Mouse (Mus musculus): ENCODE data around the gene Flnb. TPM values are rescaled to one million over a fixed set of nuclear protein-coding genes. Genes with fewer than 3 reads are reported as not detected.

The Flnb gene
- total RNA-seq, 2 experiments from 2014 or later, result 21.8 to 22.6 TPM

DNA sequence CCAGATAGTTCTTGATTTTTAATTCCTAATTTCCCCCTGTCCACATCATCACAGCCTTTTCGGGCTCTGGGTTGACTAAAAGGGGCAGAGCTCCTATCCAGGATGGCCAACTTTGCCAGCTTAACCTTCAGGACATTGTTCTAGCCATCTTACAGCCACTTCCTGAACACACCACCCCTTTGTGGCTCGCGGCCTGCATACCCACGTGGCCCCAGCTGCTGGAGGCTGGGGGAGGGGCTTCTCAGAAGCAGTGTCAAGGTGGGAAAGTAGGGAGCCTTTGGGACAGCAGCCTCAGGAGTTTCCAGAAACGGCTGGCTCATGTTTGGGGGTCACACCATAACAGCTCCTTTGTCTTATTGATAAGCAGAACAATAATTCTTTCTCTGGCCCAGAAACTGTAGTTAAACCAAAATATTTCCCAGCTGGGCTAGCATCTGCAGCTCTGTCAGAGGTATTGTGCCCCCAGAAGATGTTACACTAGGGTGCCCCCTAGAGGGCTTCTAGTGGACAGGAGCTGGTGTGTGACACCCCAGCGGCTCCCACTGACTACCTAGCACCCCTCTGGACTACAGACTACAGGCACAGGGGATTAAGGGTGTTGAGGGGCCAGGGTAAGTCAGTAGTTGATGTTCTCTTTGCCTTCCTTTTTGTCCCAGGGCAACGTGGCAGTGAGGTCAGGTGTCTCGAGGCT is 126.7 kb downstream of the Flnb start:
- peak in 1 of 2 experiments; percentile 33 for DNase-seq

- no peak for DNase-seq
Observed at GRCm38 (mm10) chr14:7945261-7945660, 127.5 kb downstream of the Flnb start.

GRCm38 (mm10) chr14:7951234-7951633 is 133.5 kb downstream of the Flnb start:
- DNase-seq, result no peak

DNA sequence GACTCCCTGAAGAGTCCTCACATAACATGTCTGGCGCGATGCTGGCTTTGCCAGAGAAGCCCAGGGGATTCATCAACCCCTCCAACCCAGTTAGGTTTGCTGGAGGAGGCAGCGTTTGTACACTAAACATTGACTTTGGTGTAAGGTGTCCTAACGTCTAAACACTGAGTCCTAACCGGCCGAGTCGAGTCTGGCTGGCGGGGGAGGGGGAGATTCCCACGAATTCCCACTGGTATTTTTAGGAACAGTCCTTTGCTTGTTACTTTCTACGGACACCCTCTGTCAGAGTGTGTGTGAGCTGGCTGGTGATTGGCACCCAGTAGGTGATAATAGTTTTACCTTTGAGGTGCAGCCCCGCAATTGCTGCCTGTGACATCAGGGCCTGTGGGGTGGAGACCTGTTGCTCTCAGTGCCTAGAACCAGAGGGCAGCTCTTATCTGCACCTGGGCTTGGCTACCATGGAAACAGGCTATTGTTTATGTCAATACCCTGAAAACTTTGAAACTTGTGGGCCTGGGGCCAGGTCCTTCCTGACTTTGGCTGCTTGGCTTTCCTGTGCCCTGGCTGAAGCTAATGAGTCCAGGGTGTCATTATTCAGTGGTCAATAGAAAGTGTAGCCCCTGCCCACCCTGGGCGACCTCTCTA is 135.0 kb downstream of the Flnb start:
- DNase-seq, result peak; percentile 76 to 79

DNA sequence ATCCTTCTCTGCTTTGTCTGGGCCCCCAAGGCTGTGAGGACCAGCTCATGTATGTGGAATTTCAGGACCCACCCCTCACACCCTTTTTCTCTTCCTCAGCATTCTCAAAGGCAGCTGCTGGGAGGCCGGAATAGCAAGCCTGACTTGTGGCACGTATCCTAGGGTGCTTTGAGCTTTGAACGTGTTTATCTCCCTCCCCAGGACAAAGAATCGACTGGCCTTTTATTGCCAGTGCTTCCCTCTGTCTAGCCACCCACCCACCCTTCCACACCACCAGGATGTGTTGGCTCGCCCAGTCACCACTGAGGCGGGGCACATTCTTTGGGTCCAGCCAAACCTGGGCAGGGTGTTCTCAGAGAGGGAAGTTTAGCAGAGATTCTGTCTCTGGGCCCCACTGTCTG is 136.3 kb downstream of the Flnb start:
- DNase-seq, result peak; percentile 30 to 50

DNA sequence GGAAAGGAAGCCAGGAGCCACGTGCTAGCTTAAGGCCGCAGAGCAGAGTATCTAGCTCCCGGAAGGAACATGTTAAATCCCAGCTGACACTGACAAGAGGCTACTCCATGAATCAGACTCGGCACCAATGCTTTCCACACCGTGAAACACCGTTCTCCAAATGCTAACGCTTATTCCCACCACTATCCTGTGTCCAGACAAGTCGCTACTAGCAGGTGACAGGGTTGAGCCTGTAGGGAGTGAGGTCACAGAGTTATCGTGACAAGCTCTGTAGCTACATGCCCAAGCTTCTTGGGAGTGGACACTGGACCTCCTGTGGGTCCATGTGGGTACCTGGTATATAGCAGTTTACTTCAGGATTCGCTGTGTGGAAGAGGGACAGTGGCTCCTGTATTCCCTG is 138.7 kb downstream of the Flnb start:
- DNase-seq, result no peak

DNA sequence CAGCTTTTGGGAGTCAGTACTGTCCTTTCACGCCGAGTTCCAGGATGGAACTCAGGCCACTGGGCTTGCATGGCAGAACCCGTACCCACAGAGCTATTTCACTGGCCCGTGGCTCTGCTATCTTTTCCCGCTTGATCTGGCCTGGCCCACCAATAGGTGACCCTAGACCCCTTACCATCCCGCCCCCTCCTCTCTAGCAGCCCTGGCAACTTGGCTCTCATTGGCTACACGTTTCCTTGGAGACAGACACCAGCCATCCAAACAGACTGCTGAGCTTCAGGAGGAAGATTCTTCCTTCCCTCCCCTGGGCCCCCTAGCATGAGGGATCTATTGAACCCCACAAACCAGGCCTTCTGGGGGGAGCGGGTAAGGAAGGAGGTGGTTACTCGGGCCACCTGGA is 139.3 kb downstream of the Flnb start, which contains the start of gene Gm45521:
Gene Gm45521, plus strand, starts transcription at position 240 of the 400 bp plus-strand sequence.
- DNase-seq, result no peak

GRCm38 (mm10) chr14:7960616-7961015 is 142.9 kb downstream of the Flnb start:
- no peak for DNase-seq

DNA sequence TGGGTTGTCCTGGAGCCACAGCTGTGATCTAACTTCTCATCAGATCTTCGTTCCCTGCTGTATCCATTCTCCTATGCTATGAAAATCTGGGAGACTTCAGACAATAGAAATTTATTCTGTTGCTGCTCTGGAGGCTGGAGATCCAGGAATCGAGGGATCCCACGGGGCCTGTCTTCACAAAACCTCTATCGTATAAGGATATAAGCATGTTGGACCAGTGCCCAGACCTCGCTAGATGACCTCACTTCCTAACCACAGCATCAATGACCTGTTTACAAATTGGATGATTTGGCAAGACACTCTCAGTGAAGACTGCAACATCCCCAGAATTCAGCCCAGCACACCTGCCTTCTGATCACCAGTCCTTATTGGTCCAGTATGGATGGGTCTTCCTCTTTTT is 144.0 kb downstream of the Flnb start:
- DNase-seq, result no peak

GRCm38 (mm10) chr14:7962626-7963025 is 144.9 kb downstream of the Flnb start:
- no peak for DNase-seq

GRCm38 (mm10) chr14:7963160-7963559 is 145.4 kb downstream of the Flnb start:
- DNase-seq, result no peak

DNA sequence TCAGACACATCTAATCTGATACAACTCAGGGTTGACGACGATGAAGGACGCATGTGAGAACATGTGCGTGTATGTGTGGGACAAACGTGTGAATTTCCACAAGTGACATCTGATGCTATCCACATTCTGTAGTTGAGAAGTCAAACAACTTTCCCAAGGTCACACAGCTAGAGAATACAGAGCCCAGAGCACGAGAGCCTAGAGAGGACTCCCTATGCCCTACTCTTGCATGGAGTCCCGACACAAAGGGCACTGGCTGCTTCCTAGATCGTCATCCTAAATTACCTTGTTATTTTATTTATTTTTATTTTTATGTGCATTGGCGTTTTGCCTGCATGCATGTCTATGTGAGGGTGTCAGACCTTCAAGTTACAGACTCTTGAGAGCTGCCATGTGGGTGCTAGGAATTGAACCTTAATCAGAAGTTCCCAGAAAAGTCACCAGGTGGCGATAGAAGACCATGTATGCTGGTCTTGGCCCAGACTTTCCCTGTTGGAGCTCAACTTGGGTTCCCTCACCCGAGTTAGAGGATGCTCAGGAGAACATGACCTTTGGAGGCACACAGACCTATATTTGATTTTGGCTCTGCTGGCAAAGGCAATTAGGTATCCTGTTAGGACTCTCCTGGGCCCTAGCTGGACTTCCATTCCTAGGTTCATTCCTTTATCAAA is 146.6 kb downstream of the Flnb start:
- peak; percentile 69 to 88 for DNase-seq

DNA sequence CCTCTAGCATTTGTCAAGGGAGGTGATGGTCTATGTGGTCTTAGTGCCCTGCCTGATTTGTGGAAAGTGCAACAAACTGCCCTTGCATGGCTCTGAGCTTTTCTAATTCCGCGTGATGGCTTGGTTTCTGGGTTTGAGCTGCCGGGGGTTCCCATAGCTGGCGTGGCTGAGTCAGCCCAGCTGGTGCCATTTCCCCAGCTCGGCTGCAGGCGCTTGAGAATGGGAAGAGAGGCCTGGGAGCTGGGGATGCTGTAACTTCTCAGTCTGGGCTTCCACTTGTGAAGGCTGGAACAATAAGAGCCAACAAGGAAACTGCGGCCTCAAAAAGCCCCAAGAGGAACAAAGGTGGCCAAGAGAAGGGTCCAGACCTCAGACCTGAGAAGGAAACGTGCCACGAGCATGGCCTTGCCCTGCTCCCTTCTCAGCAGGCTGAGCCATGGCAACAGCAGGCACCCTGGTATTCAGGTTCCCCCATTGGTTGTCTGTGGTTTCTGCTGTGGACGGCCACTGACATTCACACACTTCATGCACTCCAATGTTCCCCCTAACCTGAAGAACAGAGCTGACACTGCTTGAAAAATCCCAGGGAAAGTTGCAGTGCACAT is 154.2 kb downstream of the Flnb start:
- no peak for DNase-seq

DNA sequence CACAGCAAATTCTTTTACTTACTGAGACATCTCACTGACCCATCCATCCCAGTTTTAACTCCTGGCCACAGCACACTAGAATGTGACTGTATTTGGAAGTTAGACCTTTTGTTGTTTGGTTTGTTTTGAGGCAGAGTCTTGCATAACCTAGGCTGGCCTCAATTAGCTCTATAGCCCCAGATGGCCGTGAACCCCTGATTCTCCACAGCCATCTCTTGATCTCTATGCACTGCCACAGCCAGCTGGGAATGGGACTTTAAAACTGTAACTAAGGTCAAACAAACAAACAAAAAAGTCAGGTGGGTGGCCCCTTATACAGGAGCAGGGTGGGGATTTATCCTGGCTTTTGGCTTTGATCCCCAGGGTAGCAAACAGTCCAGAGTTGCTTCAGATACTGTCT is 156.9 kb downstream of the Flnb start:
- no peak for DNase-seq

DNA sequence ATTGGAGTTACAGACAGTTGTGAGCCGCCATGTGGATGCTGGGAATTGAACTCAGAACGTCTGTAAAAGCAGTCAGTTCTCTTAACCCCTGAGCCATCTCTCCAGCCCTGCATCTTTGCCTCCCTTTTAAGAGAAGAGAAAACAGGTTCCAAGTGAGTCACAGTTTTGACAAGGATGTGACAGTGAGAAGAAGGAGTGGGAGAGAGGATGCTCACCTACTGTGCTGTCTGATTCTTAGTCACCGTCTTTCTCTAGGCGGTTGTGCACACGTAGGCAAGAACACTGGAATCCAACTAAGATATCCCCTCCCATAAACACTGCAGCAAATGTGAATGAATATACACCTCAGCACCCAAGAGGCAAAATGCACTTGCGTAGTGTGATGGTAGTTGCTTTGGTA is 157.4 kb downstream of the Flnb start:
- DNase-seq, result no peak

GRCm38 (mm10) chr14:7977471-7977870 is 159.7 kb downstream of the Flnb start:
- no peak for DNase-seq

DNA sequence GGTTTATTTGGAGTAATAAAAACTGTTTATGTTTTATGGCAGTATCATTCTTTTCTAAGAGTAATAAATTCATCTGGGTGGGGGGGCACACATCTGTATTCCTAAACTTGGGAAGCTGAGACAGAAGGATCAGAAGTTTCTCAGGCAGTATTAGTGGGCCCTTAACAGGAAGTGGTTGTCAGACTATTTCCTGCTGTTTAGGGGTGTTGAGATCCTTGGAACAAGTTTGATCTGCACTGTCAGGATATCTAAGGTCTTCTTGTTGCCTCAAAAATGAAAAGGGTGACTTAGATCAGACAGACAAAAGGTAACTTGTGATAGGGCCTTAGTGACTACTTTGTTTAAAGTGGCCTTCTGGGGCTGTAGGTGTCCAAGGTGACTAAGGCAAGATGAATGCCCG is 160.4 kb downstream of the Flnb start:
- no peak for DNase-seq

GRCm38 (mm10) chr14:7981226-7981625 is 163.5 kb downstream of the Flnb start:
- no peak for DNase-seq

DNA sequence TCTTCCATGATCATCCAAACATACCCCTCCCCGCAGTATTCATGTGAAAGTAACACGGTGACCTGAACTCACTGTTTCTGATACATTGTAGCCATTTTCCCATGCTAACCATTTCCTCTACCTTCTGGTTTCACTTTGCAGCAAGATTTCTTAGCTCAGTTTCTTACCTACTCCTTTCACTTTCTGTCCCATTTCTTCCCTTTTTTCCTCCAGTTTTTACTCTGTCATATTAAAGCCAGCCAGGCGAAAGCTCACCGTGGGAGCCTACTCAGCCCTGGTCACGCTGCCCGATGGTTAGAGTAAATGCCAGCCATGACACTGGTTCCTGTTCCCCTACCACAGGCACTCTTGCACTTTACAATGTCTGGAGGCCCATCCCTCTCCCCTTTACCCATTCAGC is 169.2 kb downstream of the Flnb start:
- no peak for DNase-seq

- no peak for DNase-seq
Observed at GRCm38 (mm10) chr14:7989371-7989770, 171.6 kb downstream of the Flnb start.

- no peak for DNase-seq
Observed at GRCm38 (mm10) chr14:7989961-7990360, 172.2 kb downstream of the Flnb start.

GRCm38 (mm10) chr14:7991108-7991776 is 173.5 kb downstream of the Flnb start:
- DNase-seq, result no peak
